In the genomic region with DNA sequence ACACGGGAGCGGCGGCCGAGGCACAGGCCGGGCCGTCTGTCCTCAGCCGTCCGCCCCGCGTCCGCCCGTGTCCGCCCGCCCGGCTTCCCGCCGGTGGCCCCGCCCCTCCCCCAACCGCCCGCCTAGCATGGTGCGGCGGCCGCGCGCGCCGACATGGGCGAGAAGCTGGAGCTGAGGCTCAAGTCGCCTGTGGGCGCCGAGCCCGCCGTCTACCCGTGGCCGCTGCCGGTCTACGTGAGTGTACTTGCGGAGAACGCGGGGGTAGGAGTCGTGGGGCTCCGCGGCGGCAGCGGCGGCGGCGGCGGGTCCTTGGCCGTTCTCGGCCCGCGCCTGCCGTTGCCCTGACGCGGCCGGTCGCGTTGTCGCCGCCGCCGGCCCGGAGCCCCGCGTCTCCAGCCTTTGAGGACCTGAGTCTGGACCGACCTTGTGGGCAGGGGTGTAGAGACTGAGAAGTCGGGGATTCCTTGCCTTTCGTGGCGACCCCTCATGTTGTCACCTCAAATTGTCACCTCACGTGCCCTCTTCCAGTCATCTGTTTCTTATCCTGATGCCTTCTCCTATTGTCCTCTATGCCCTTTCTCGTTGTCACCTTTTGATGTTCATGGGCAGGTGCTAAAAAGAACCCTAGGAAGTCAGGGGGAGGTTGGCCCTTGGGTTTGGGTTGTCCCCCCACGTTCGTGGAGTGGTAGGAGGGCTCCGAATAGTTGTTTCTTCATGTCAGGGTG, we compare ENCODE assay signal across 9 mouse cellular contexts. TPM values are rescaled to one million over a fixed set of nuclear protein-coding genes. Genes with fewer than 3 reads are reported as not detected.
DNase-seq lines count a peak whose midpoint lies in the region; ATAC-seq and TF ChIP-seq lines count a peak whose summit lies in the region.
"Had no signal": no experiment of that assay in that cellular context is flagged by ENCODE, and none has a peak within 500 bp of the region (broad histone marks: within the 10 kb centered on the region; RNA-seq: fewer than 3 reads in every experiment).

No protein-coding gene starts in this region.

- H3K27ac ChIP-seq in kidney, adult 2 months (ENCODE audit: insufficient read depth, low read depth, low read length) = peak overlapping the region; percentile 40
- H3K27ac ChIP-seq in cortical plate, adult 2 months (ENCODE audit: insufficient read depth, low read length) = peak overlapping the region; percentile 92
- peak overlapping the region; percentile 93 for H3K27ac ChIP-seq in hindbrain, embryonic 14.5 days
- peak overlapping the region; percentile 90 for H3K27ac ChIP-seq in midbrain, embryonic 15.5 days

- no peak for TF ChIP-seq CTCF in kidney, adult 2 months (conservative IDR thresholded peaks at IDR 0.05; ENCODE audit: insufficient read depth, insufficient read length, low read depth, low read length)
- TF ChIP-seq CTCF in cortical plate, adult 2 months (IDR thresholded peaks at IDR 0.05; ENCODE audit: extremely low read depth, insufficient read depth, low read length) = no peak

- DNase-seq in kidney, adult 2 months = no peak
- no peak for DNase-seq in kidney, adult 9 months
- no peak for DNase-seq in hindbrain, embryonic 14.5 days (ENCODE audit: low spot score)
- DNase-seq in right cerebral cortex, adult 18-20 months = no peak
- no peak for DNase-seq in layer of hippocampus, postnatal 10 days (ENCODE audit: low spot score in 2 of 2)
- DNase-seq in cerebellum, adult 11 months = no peak

- H3K4me3 ChIP-seq in kidney, adult 2 months (ENCODE audit: insufficient read depth, low read depth, low read length) = peak overlapping the region; percentile 84
- peak overlapping the region; percentile 93 for H3K4me3 ChIP-seq in cortical plate, adult 2 months (ENCODE audit: insufficient read depth, low read length)
- H3K4me3 ChIP-seq in hindbrain, embryonic 14.5 days (replicated peaks; ENCODE audit: low read length) = peak overlapping the region; percentile 94
- H3K4me3 ChIP-seq in midbrain, embryonic 15.5 days = peak overlapping the region; percentile 89

- peak overlapping the region; percentile 96 for H3K9ac ChIP-seq in hindbrain, embryonic 14.5 days
- peak overlapping the region; percentile 91 for H3K9ac ChIP-seq in midbrain, embryonic 15.5 days

- H3K9me3 ChIP-seq in hindbrain, embryonic 14.5 days (ENCODE audit: control insufficient read depth, low read length) = no peaks in the 10 kb centered on the region
- no peaks in the 10 kb centered on the region for H3K9me3 ChIP-seq in midbrain, embryonic 15.5 days

- H3K36me3 ChIP-seq in kidney, adult 2 months (ENCODE audit: control insufficient read depth, insufficient read depth, low read length) = no peaks in the 10 kb centered on the region
- no peaks in the 10 kb centered on the region for H3K36me3 ChIP-seq in hindbrain, embryonic 14.5 days (replicated peaks; ENCODE audit: control insufficient read depth, insufficient read depth)
- no peaks in the 10 kb centered on the region for H3K36me3 ChIP-seq in midbrain, embryonic 15.5 days (replicated peaks)

- H3K4me1 ChIP-seq in kidney, adult 2 months (ENCODE audit: control insufficient read depth, insufficient read depth, low read length) = peaks cover 39% of the 10 kb centered on the region
- peaks cover 28% of the 10 kb centered on the region for H3K4me1 ChIP-seq in cortical plate, adult 2 months (ENCODE audit: control insufficient read depth, insufficient read depth, low read length)
- H3K4me1 ChIP-seq in hindbrain, embryonic 14.5 days (replicated peaks; ENCODE audit: control insufficient read depth, insufficient read depth, low read length) = peaks cover 29% of the 10 kb centered on the region
- peaks cover 27% of the 10 kb centered on the region for H3K4me1 ChIP-seq in midbrain, embryonic 15.5 days

- peak overlapping the region; percentile 96 for H3K4me2 ChIP-seq in hindbrain, embryonic 14.5 days (replicated peaks)
- H3K4me2 ChIP-seq in midbrain, embryonic 15.5 days = peak overlapping the region; percentile 89

- no peaks in the 10 kb centered on the region for H3K27me3 ChIP-seq in kidney, adult 2 months (replicated peaks; ENCODE audit: control insufficient read depth, insufficient read depth, low read length)
- no peaks in the 10 kb centered on the region for H3K27me3 ChIP-seq in hindbrain, embryonic 14.5 days (ENCODE audit: control insufficient read depth, insufficient read depth, low read length)
- H3K27me3 ChIP-seq in midbrain, embryonic 15.5 days (replicated peaks) = no peaks in the 10 kb centered on the region; the same call in 1 of the 2 replicates
- H3K27me3 ChIP-seq: Patski had no signal

- no peak for TF ChIP-seq POLR2A in kidney, adult 2 months (IDR thresholded peaks at IDR 0.05; ENCODE audit: low read depth, low read length)
- TF ChIP-seq POLR2A in cortical plate, adult 2 months (IDR thresholded peaks at IDR 0.05; ENCODE audit: extremely low read depth, insufficient read depth, low read length) = no peak

- no peak for ATAC-seq in hindbrain, embryonic 14.5 days (ENCODE audit: low FRiP score)
- ATAC-seq in midbrain, embryonic 15.5 days (replicated peaks) = peak; percentile 15

- 1% methylated on average over 75 of the region's 75 CpGs for WGBS in kidney, adult 2 months
- 1% methylated on average over 60 of the region's 75 CpGs for WGBS in hindbrain, embryonic 14.5 days
- under 1% methylated on average over 67 of the region's 75 CpGs for WGBS in midbrain, embryonic 15.5 days

RNA-seq across cellular contexts. Expression of a gene that starts 0.4 kb away (rescaled TPM):
- 18.4 and 19.5 TPM in 2 replicates for polyA plus RNA-seq in kidney, adult 2 months (2012; rRNA removed)
- 45.9 and 47.8 TPM in 2 replicates for polyA plus RNA-seq in cortical plate, adult 2 months (2012; rRNA removed)
- polyA plus RNA-seq in hindbrain, embryonic 14.5 days (2014; fragmentation: Nextera tagmentation; extraction: Ambion mirVana) = 22.4 and 23.8 TPM in 2 replicates
- 21.0 and 25.9 TPM in 2 replicates for polyA plus RNA-seq in midbrain, embryonic 15.5 days (2015; fragmentation: Nextera tagmentation; extraction: Ambion mirVana)
- 10 to 100 TPM; 61.0 to 67.4 TPM for total RNA-seq in layer of hippocampus, postnatal 10 days (2021)

RNA-seq across cellular contexts. Expression of a gene that starts 13.4 kb away (rescaled TPM):
- 87.7 and 105 TPM in 2 replicates for polyA plus RNA-seq in kidney, adult 2 months (2012; rRNA removed)
- polyA plus RNA-seq in cortical plate, adult 2 months (2012; rRNA removed) = 157 and 159 TPM in 2 replicates
- 112 and 114 TPM in 2 replicates for polyA plus RNA-seq in hindbrain, embryonic 14.5 days (2014; fragmentation: Nextera tagmentation; extraction: Ambion mirVana)
- 117 and 122 TPM in 2 replicates for polyA plus RNA-seq in midbrain, embryonic 15.5 days (2015; fragmentation: Nextera tagmentation; extraction: Ambion mirVana)
- total RNA-seq in layer of hippocampus, postnatal 10 days (2021) = 100 to 1,000 TPM; 135 to 139 TPM

RNA-seq across cellular contexts. Expression of a gene that starts 42.5 kb away (rescaled TPM):
- 22.6 and 23.1 TPM in 2 replicates for polyA plus RNA-seq in kidney, adult 2 months (2012; rRNA removed)
- 38.9 and 46.1 TPM in 2 replicates for polyA plus RNA-seq in cortical plate, adult 2 months (2012; rRNA removed)
- polyA plus RNA-seq in hindbrain, embryonic 14.5 days (2014; fragmentation: Nextera tagmentation; extraction: Ambion mirVana) = 55.6 and 62.9 TPM in 2 replicates
- 60.3 and 62.6 TPM in 2 replicates for polyA plus RNA-seq in midbrain, embryonic 15.5 days (2015; fragmentation: Nextera tagmentation; extraction: Ambion mirVana)
- total RNA-seq in layer of hippocampus, postnatal 10 days (2021) = 10 to 100 TPM; 42.9 to 45.3 TPM

RNA-seq across cellular contexts. Expression of a gene that starts 43.0 kb away (rescaled TPM):
- polyA plus RNA-seq in kidney, adult 2 months (2012; rRNA removed) = 36.9 and 39.3 TPM in 2 replicates
- polyA plus RNA-seq in cortical plate, adult 2 months (2012; rRNA removed) = 59.5 and 62.6 TPM in 2 replicates
- 117 and 123 TPM in 2 replicates for polyA plus RNA-seq in hindbrain, embryonic 14.5 days (2014; fragmentation: Nextera tagmentation; extraction: Ambion mirVana)
- polyA plus RNA-seq in midbrain, embryonic 15.5 days (2015; fragmentation: Nextera tagmentation; extraction: Ambion mirVana) = 130 and 147 TPM in 2 replicates
- total RNA-seq in layer of hippocampus, postnatal 10 days (2021) = 10 to 100 TPM; 61.9 to 72.8 TPM

RNA-seq across cellular contexts. Expression of a gene that starts 49.6 kb away (rescaled TPM):
- polyA plus RNA-seq in kidney, adult 2 months (2012; rRNA removed) = 0.17 and 0.23 TPM in 2 replicates
- polyA plus RNA-seq in cortical plate, adult 2 months (2012; rRNA removed) = 1.6 and 2.3 TPM in 2 replicates
- polyA plus RNA-seq in hindbrain, embryonic 14.5 days (2014; fragmentation: Nextera tagmentation; extraction: Ambion mirVana) = 0.16 TPM in 1 of 2 replicates, not detected in the other
- 0.10 TPM in 2 replicates for polyA plus RNA-seq in midbrain, embryonic 15.5 days (2015; fragmentation: Nextera tagmentation; extraction: Ambion mirVana)
- 1 to 10 TPM; 2.1 to 2.5 TPM for total RNA-seq in layer of hippocampus, postnatal 10 days (2021)

Comparison
In these comparisons a context has a peak if more than half of its experiments do, and no peak if none do; other contexts are left out.
1. H3K27ac ChIP-seq: peak in every context shown above with its lines; median percentile 93 in hindbrain, embryonic 14.5 days; 92 in cortical plate, adult 2 months; 90 in midbrain, embryonic 15.5 days; 40 in kidney, adult 2 months.